9 mouse cellular contexts compared by ENCODE assay signal in the genomic region with DNA sequence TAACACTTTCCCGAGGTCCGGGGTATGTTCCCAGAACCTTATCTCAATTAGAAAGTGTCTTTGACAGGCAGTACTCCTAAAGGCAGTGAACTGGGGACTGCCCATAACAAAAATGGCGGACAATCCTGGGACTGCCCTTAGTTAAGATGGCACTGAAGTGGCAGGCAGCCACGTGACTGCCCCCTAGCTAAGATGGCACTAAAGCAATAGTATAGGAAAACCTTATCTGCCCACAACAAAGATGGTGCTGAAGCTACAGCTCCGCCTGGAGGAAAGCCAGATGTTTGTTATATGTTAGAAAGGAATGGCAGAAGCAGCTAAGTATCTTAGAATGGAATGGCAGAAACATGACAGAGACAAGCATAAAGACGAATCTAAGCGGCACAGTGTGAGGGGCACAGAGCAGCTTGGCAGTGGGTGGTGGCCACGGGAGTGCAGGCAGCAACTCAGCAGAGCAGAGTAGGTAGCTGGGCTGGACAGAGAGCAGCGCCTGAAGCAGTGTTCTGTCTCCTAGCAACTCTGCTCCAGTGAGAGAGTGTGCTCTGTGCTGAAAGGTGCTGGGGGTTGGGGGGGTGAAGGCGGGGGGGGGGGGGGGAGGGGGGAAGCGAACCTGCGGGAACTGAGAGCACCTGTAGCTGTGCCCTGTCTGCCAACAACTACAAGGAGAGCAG. TPM values are rescaled to one million over a fixed set of nuclear protein-coding genes. Genes with fewer than 3 reads are reported as not detected.
DNase-seq lines count a peak whose midpoint lies in the region; ATAC-seq and TF ChIP-seq lines count a peak whose summit lies in the region.
"Had no signal": no experiment of that assay in that cellular context is flagged by ENCODE, and none has a peak within 500 bp of the region (broad histone marks: within the 10 kb centered on the region; RNA-seq: fewer than 3 reads in every experiment).

No protein-coding gene starts in this region.

- no peak overlapping the region for H3K4me3 ChIP-seq in limb, embryonic 11.5 days (ENCODE audit: low read depth, low read length)
- no peak overlapping the region for H3K4me3 ChIP-seq in limb, embryonic 10.5 days
- H3K4me3 ChIP-seq in forebrain, embryonic 14.5 days (ENCODE audit: low read depth, low read length) = peak overlapping the region; percentile 1; the same call in 1 of the 2 replicates
- H3K4me3 ChIP-seq in left cerebral cortex, adult 2 months = peak overlapping the region; percentile 33
- H3K4me3 ChIP-seq: liver, embryonic 15.5 days had no signal

- 55% methylated on average over 9 of the region's 12 CpGs for WGBS in limb, embryonic 11.5 days
- WGBS in limb, embryonic 10.5 days = 52% methylated on average over 9 of the region's 12 CpGs
- WGBS in forebrain, embryonic 14.5 days = 45% methylated on average over 11 of the region's 12 CpGs

- intact Hi-C loops in left cerebral cortex, adult 2 months (cut with DNase I) = no loop called here

- no peak overlapping the region for H3K27ac ChIP-seq in limb, embryonic 11.5 days (replicated peaks; ENCODE audit: low read depth, low read length)
- no peak overlapping the region for H3K27ac ChIP-seq in limb, embryonic 10.5 days
- no peak overlapping the region for H3K27ac ChIP-seq in forebrain, embryonic 14.5 days (ENCODE audit: low read depth, low read length)
- no peak overlapping the region for H3K27ac ChIP-seq in left cerebral cortex, adult 2 months
- H3K27ac ChIP-seq: liver, embryonic 15.5 days had no signal

- H3K4me2 ChIP-seq in limb, embryonic 11.5 days (ENCODE audit: low read depth, severe bottlenecking) = no peak overlapping the region; the same call in 1 of the 2 replicates
- 0 out of 2 replicates have a peak overlapping the region, but pooled peaks have one; percentile 6 for H3K4me2 ChIP-seq in forebrain, embryonic 14.5 days (ENCODE audit: low read length)
- H3K4me2 ChIP-seq: liver, embryonic 15.5 days had no signal

- H3K9ac ChIP-seq in limb, embryonic 11.5 days (ENCODE audit: low read length) = no peak overlapping the region
- H3K9ac ChIP-seq in forebrain, embryonic 14.5 days (ENCODE audit: low read length) = no peak overlapping the region
- H3K9ac ChIP-seq: liver, embryonic 15.5 days had no signal

- no peaks in the 10 kb centered on the region for H3K27me3 ChIP-seq in limb, embryonic 11.5 days (ENCODE audit: control insufficient read depth, insufficient read depth, low read length)
- no peaks in the 10 kb centered on the region for H3K27me3 ChIP-seq in limb, embryonic 10.5 days (ENCODE audit: low read depth, poor library complexity, severe bottlenecking)
- no peaks in the 10 kb centered on the region for H3K27me3 ChIP-seq in forebrain, embryonic 14.5 days (replicated peaks; ENCODE audit: control insufficient read depth, insufficient read depth, low read length)
- H3K27me3 ChIP-seq: liver, embryonic 15.5 days had no signal

- 0 out of 2 replicates have a peak, but pooled peaks have one; percentile 60 for ATAC-seq in limb, embryonic 11.5 days (ENCODE audit: insufficient number of reproducible peaks, low FRiP score, low TSS enrichment, low read depth)
- ATAC-seq in forebrain, embryonic 14.5 days = peak; percentile 90

- no peaks in the 10 kb centered on the region for H3K4me1 ChIP-seq in limb, embryonic 11.5 days (ENCODE audit: control insufficient read depth, insufficient read depth, low read length)
- peaks cover 4% of the 10 kb centered on the region; the same call in 1 of the 2 replicates for H3K4me1 ChIP-seq in limb, embryonic 10.5 days
- no peaks in the 10 kb centered on the region for H3K4me1 ChIP-seq in forebrain, embryonic 14.5 days (ENCODE audit: control insufficient read depth, insufficient read depth, low read length)
- H3K4me1 ChIP-seq: liver, embryonic 15.5 days had no signal

- H3K36me3 ChIP-seq in limb, embryonic 11.5 days (ENCODE audit: control insufficient read depth, insufficient read depth, low read length) = no peaks in the 10 kb centered on the region
- no peaks in the 10 kb centered on the region for H3K36me3 ChIP-seq in limb, embryonic 10.5 days
- no peaks in the 10 kb centered on the region for H3K36me3 ChIP-seq in forebrain, embryonic 14.5 days (ENCODE audit: control insufficient read depth, insufficient read depth, low read length)
- H3K36me3 ChIP-seq: liver, embryonic 15.5 days had no signal

- H3K9me3 ChIP-seq in limb, embryonic 11.5 days (ENCODE audit: control insufficient read depth, low read length) = no peaks in the 10 kb centered on the region
- no peaks in the 10 kb centered on the region for H3K9me3 ChIP-seq in limb, embryonic 10.5 days (replicated peaks)
- H3K9me3 ChIP-seq in forebrain, embryonic 14.5 days (replicated peaks; ENCODE audit: control insufficient read depth, low read length) = no peaks in the 10 kb centered on the region
- H3K9me3 ChIP-seq: liver, embryonic 15.5 days had no signal

- no peak for DNase-seq in limb, embryonic 11.5 days (ENCODE audit: low spot score)
- DNase-seq in limb, embryonic 10.5 days (ENCODE audit: low spot score) = no peak
- peak; percentile 29 for DNase-seq in brain, adult 2 months (ENCODE audit: low read depth, low spot score)
- DNase-seq in forebrain, embryonic 14.5 days (ENCODE audit: low spot score) = peak; percentile 77
- peak; percentile 15 to 24 for DNase-seq in left cerebral cortex, adult 2 months (ENCODE audit: extremely low spot score in 1 of 2, low spot score in 2 of 2)
- DNase-seq in right cerebral cortex, postnatal 10 days (ENCODE audit: low spot score in 2 of 2) = peak; percentile 57 to 68
- no peak for DNase-seq in urinary bladder, postnatal 36 days (ENCODE audit: low spot score in 2 of 2)
- DNase-seq in gastrocnemius, postnatal 4 days (ENCODE audit: low spot score in 2 of 2) = no peak

- no peak for TF ChIP-seq CTCF in left cerebral cortex, adult 2 months (IDR thresholded peaks at IDR 0.05)

RNA-seq across cellular contexts. Expression of a gene that starts 14.3 kb away (rescaled TPM):
- polyA plus RNA-seq in limb, embryonic 11.5 days (2014; fragmentation: Nextera tagmentation; extraction: Ambion mirVana) = 27.6 and 28.9 TPM in 2 replicates
- polyA plus RNA-seq in limb, embryonic 10.5 days (2016; fragmentation: Nextera tagmentation; extraction: Ambion mirVana) = 20.1 and 26.6 TPM in 2 replicates
- 51.9 and 55.7 TPM in 2 replicates for polyA plus RNA-seq in forebrain, embryonic 14.5 days (2014; fragmentation: Nextera tagmentation; extraction: Ambion mirVana)
- 10 to 100 TPM; 31.6 to 37.1 TPM for total RNA-seq in left cerebral cortex, adult 2 months (2021)
- total RNA-seq in gastrocnemius, postnatal 4 days (2021) = 1 to 10 TPM; 8.3 to 9.9 TPM

Comparison
In these comparisons a context has a peak if more than half of its experiments do, and no peak if none do; other contexts are left out.
1. DNase-seq: peak in brain, adult 2 months (single experiment), forebrain, embryonic 14.5 days (single experiment), left cerebral cortex, adult 2 months (2 of 2) and right cerebral cortex, postnatal 10 days (2 of 2); none in limb, embryonic 11.5 days (single experiment), limb, embryonic 10.5 days (single experiment), urinary bladder, postnatal 36 days (0 of 2) and gastrocnemius, postnatal 4 days (0 of 2).
2. H3K4me3 ChIP-seq: peak in forebrain, embryonic 14.5 days (single experiment) and left cerebral cortex, adult 2 months (single experiment); none in limb, embryonic 11.5 days (single experiment) and limb, embryonic 10.5 days (single experiment).